Mouse (Mus musculus) E14TG2a.4 (cell line): ENCODE measurements around the gene Wapl.

ENCODE experiments used
- CTCF ChIP-seq: conservative IDR thresholded peaks from 2 replicates; pipeline ENCODE4 v1.5.1; 2014; ENCODE audit warnings: low read length
- NANOG ChIP-seq: IDR thresholded peaks from 2 replicates; pipeline ENCODE4 v1.6.1; 2014; ENCODE audit warnings: borderline replicate concordance, low read length, mixed read lengths

GRCm38 (mm10) chr14:34657131-34657530 is 16.6 kb upstream of the Wapl start:
- TF ChIP-seq NANOG: no peak
- TF ChIP-seq CTCF: no peak
